8 mouse cellular contexts compared by ENCODE assay signal in the genomic region with DNA sequence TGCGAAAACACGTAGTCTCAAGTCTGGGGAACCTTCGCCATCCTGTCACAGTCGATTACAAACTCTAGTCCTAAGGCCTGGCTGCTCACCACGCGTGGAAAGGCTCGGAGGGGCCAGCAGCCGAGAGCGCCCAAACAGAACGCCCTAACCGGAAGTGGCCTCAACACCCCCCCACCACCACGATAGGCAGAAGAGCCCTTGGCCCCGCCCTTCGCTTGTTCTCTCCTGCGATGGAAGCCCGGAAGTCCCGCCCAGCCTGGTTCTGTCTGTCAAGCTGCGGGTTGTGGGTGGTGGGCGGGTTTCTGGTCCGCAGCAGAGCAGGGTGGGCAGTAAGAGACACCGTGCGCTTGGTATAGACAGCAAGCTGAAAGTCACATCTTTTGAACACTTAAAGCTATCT. TPM values are rescaled to one million over a fixed set of nuclear protein-coding genes. Genes with fewer than 3 reads are reported as not detected.
DNase-seq lines count a peak whose midpoint lies in the region; ATAC-seq lines count a peak whose summit lies in the region.

No protein-coding gene starts in this region.

- no peaks in the 10 kb centered on the region for H3K27me3 ChIP-seq in hindbrain, embryonic 16.5 days (replicated peaks; ENCODE audit: control insufficient read depth, insufficient read depth, low read length)

- H3K79me2 ChIP-seq in macrophage (ENCODE audit: inconsistent target): no peaks in the 10 kb centered on the region

- peak overlapping the region; percentile 78 for H3K27ac ChIP-seq in hindbrain, embryonic 16.5 days (ENCODE audit: low read depth, low read length)
- peak overlapping the region; percentile 70 for H3K27ac ChIP-seq in macrophage

- 1% methylated on average over 22 of the region's 22 CpGs for WGBS in hindbrain, embryonic 16.5 days
- 1% methylated on average over 21 of the region's 22 CpGs for WGBS in macrophage (ENCODE audit: missing documents)

- no peaks in the 10 kb centered on the region for H3K36me3 ChIP-seq in hindbrain, embryonic 16.5 days (ENCODE audit: control insufficient read depth, insufficient read depth, low read length)
- no peaks in the 10 kb centered on the region for H3K36me3 ChIP-seq in macrophage (ENCODE audit: inconsistent target)

- peak; percentile 99 for ATAC-seq in hindbrain, embryonic 16.5 days

- DNase-seq in T-cell, adult 2 months (ENCODE audit: low spot score): peak; percentile 95
- DNase-seq in cerebellum, postnatal 36 days: peak; percentile 94 to 95
- peak; percentile 93 to 95 for DNase-seq in frontal cortex, postnatal 36 days (ENCODE audit: low spot score in 2 of 2)
- DNase-seq in left cerebral cortex, adult 18-20 months (ENCODE audit: low spot score in 2 of 2): peak; percentile 96 to 97
- peak; percentile 98 for DNase-seq in right cerebral cortex, adult 18-20 months
- peak; percentile 80 for DNase-seq in urinary bladder, postnatal 10 days (ENCODE audit: low spot score)

- H3K9me3 ChIP-seq in hindbrain, embryonic 16.5 days (ENCODE audit: control insufficient read depth, low read length): no peaks in the 10 kb centered on the region

- H3K4me3 ChIP-seq in hindbrain, embryonic 16.5 days (ENCODE audit: low read length): peak overlapping the region; percentile 54
- peak overlapping the region; percentile 77 for H3K4me3 ChIP-seq in macrophage (ENCODE audit: inconsistent target)

- H3K9ac ChIP-seq in hindbrain, embryonic 16.5 days (ENCODE audit: low read depth, low read length): peak overlapping the region; percentile 76

- peak overlapping the region; percentile 56 for H3K4me2 ChIP-seq in hindbrain, embryonic 16.5 days (ENCODE audit: low read length)

- no peaks in the 10 kb centered on the region for H3K4me1 ChIP-seq in hindbrain, embryonic 16.5 days (ENCODE audit: control insufficient read depth, insufficient read depth, low read depth, low read length)

RNA-seq across cellular contexts. Expression of gene Rd3, which starts 12.8 kb away (rescaled TPM):
- polyA plus RNA-seq in hindbrain, embryonic 16.5 days (2015; fragmentation: Nextera tagmentation; extraction: Ambion mirVana): 3.7 and 4.1 TPM in 2 replicates
- under 1 TPM; 0.14 to 0.37 TPM for total RNA-seq in left cerebral cortex, adult 18-20 months (2021)
- total RNA-seq in macrophage (2018; cell fraction: chromatin; rRNA removed): 1 to 10 TPM in 8 of 26 experiments, under 1 TPM in 9, not detected in 9; 0.44 to 2.5 (median 0.80) TPM
- total RNA-seq in macrophage (2018; cell fraction: cytosol; rRNA removed): 1 to 10 TPM in 13 of 26 experiments, under 1 TPM in 13; 0.23 to 1.8 (median 0.79) TPM
- 1 to 10 TPM in 7 of 26 experiments, under 1 TPM in 11, not detected in 8; 0.21 to 1.7 (median 0.83) TPM for total RNA-seq in macrophage (2018; cell fraction: nucleus; rRNA removed)
- 0.23 to 0.42 TPM (median 0.27 TPM) in 3 replicates for polyA plus RNA-seq in macrophage (2018)

Comparison
In these comparisons a context has a peak if more than half of its experiments do, and no peak if none do; other contexts are left out.
1. Peak in every context shown above with its lines: DNase-seq, ATAC-seq, H3K4me3 ChIP-seq and H3K27ac ChIP-seq.